25 mouse cellular contexts compared by ENCODE assay signal in the genomic region with DNA sequence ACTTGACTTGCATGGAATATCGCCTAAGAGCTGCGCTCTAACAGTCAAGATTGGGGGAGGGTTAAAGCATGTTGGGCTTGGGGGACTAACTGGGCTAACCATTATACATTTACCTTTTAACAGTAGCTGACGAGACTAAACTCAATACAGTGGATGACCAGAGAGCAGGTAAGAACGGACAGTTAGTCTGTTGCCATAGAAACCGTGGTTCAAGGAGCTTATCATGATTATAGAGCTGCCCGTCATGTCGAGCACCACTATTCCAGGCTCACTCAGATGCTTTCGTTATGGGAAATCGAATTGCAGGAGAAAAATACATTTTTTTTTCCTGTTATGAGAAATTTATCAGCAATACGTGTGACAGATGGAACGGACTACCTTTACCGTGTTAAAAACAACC.
DNase-seq lines count a peak whose midpoint lies in the region; ATAC-seq and TF ChIP-seq lines count a peak whose summit lies in the region.
"Had no signal": no experiment of that assay in that cellular context is flagged by ENCODE, and none has a peak within 500 bp of the region (broad histone marks: within the 10 kb centered on the region; RNA-seq: fewer than 3 reads in every experiment).

No protein-coding gene starts in this region.

- no peaks in the 10 kb centered on the region for H3K9me3 ChIP-seq in hindbrain, embryonic 13.5 days
- no peaks in the 10 kb centered on the region for H3K9me3 ChIP-seq in hindbrain, embryonic 11.5 days (ENCODE audit: control insufficient read depth, low read length)
- H3K9me3 ChIP-seq in forebrain, embryonic 15.5 days: no peaks in the 10 kb centered on the region
- H3K9me3 ChIP-seq in midbrain, embryonic 15.5 days: no peaks in the 10 kb centered on the region
- H3K9me3 ChIP-seq: embryonic facial prominence, embryonic 13.5 days; heart, embryonic 12.5 days; limb, embryonic 12.5 days; midbrain, embryonic 12.5 days had no signal

- no peak overlapping the region for H3K9ac ChIP-seq in hindbrain, embryonic 13.5 days
- H3K9ac ChIP-seq in hindbrain, embryonic 11.5 days (ENCODE audit: low read depth, low read length): no peak overlapping the region
- H3K9ac ChIP-seq in forebrain, embryonic 15.5 days (replicated peaks): no peak overlapping the region
- H3K9ac ChIP-seq in midbrain, embryonic 15.5 days: no peak overlapping the region
- H3K9ac ChIP-seq: embryonic facial prominence, embryonic 13.5 days; heart, embryonic 12.5 days; limb, embryonic 12.5 days; liver, postnatal 0 days; midbrain, embryonic 12.5 days had no signal

- H3K36me3 ChIP-seq in hindbrain, embryonic 13.5 days: 0 out of 2 replicates have a peak, but pooled peaks cover 4% of the 10 kb centered on the region
- H3K36me3 ChIP-seq in hindbrain, embryonic 11.5 days (ENCODE audit: control insufficient read depth, insufficient read depth, low read length): no peaks in the 10 kb centered on the region
- H3K36me3 ChIP-seq in forebrain, embryonic 15.5 days: no peaks in the 10 kb centered on the region
- no peaks in the 10 kb centered on the region; the same call in 1 of the 2 replicates for H3K36me3 ChIP-seq in midbrain, embryonic 15.5 days (replicated peaks)

- no peak for TF ChIP-seq POLR2A in brain, embryonic 14.5 days (IDR thresholded peaks at IDR 0.05; ENCODE audit: borderline replicate concordance, extremely low read depth, insufficient read depth, insufficient read length, poor library complexity, severe bottlenecking)

- ATAC-seq in hindbrain, embryonic 13.5 days (ENCODE audit: low FRiP score): peak; percentile 57; the same call in 1 of the 2 replicates
- ATAC-seq in hindbrain, embryonic 11.5 days (ENCODE audit: low FRiP score): no peak
- no peak for ATAC-seq in forebrain, embryonic 15.5 days (replicated peaks)
- ATAC-seq in midbrain, embryonic 15.5 days (replicated peaks): peak; percentile 82
- ATAC-seq in erythroid progenitor cell, adult 5-6 weeks (replicated peaks; ENCODE audit: low FRiP score, poor library complexity, severe bottlenecking): no peak
- ATAC-seq: activated CD4-positive, CD25-positive, alpha-beta regulatory T cell, adult 4 months; intestine, postnatal 0 days; liver, postnatal 0 days had no signal

- WGBS in hindbrain, embryonic 13.5 days: 70% methylated on average over 12 of the region's 12 CpGs
- 88% methylated on average over 12 of the region's 12 CpGs for WGBS in hindbrain, embryonic 11.5 days
- WGBS in forebrain, embryonic 15.5 days: 77% methylated on average over 12 of the region's 12 CpGs
- WGBS in midbrain, embryonic 15.5 days: 60% methylated on average over 12 of the region's 12 CpGs

- no peak for DNase-seq in hindbrain, embryonic 11.5 days (ENCODE audit: low spot score)
- DNase-seq in brain, embryonic 14.5 days (ENCODE audit: low read depth): peak; percentile 73
- no peak for DNase-seq in right cerebral cortex, postnatal 36 days (ENCODE audit: low spot score in 2 of 2)
- DNase-seq: adrenal gland, adult 8-10 months; cerebellum, adult 18-20 months; cerebellum, postnatal 25 days; embryo, embryonic 11 days; gastrocnemius, postnatal 10 days; heart, postnatal 10 days; kidney, postnatal 25 days; liver, postnatal 0 days; lung, postnatal 10 days; right cerebral cortex, postnatal 25 days had no signal

- H3K27me3 ChIP-seq in hindbrain, embryonic 13.5 days: no peaks in the 10 kb centered on the region
- H3K27me3 ChIP-seq in hindbrain, embryonic 11.5 days (ENCODE audit: control insufficient read depth, insufficient read depth, low read length): no peaks in the 10 kb centered on the region
- no peaks in the 10 kb centered on the region for H3K27me3 ChIP-seq in forebrain, embryonic 15.5 days
- no peaks in the 10 kb centered on the region for H3K27me3 ChIP-seq in midbrain, embryonic 15.5 days (replicated peaks)
- H3K27me3 ChIP-seq: embryonic facial prominence, embryonic 13.5 days; heart, embryonic 12.5 days; limb, embryonic 12.5 days; midbrain, embryonic 12.5 days had no signal

- peaks cover 8% of the 10 kb centered on the region for H3K4me1 ChIP-seq in hindbrain, embryonic 13.5 days (replicated peaks)
- H3K4me1 ChIP-seq in hindbrain, embryonic 11.5 days (replicated peaks; ENCODE audit: control insufficient read depth, insufficient read depth, low read length): no peaks in the 10 kb centered on the region
- peaks cover 12% of the 10 kb centered on the region for H3K4me1 ChIP-seq in forebrain, embryonic 15.5 days
- 0 out of 2 replicates have a peak, but pooled peaks cover 4% of the 10 kb centered on the region for H3K4me1 ChIP-seq in midbrain, embryonic 15.5 days
- H3K4me1 ChIP-seq: heart, embryonic 12.5 days; limb, embryonic 12.5 days had no signal

- H3K4me3 ChIP-seq in hindbrain, embryonic 13.5 days: no peak overlapping the region
- H3K4me3 ChIP-seq in hindbrain, embryonic 11.5 days (ENCODE audit: low read depth, low read length): no peak overlapping the region
- H3K4me3 ChIP-seq in forebrain, embryonic 15.5 days: no peak overlapping the region
- H3K4me3 ChIP-seq in midbrain, embryonic 15.5 days: no peak overlapping the region
- H3K4me3 ChIP-seq: embryonic facial prominence, embryonic 13.5 days; erythroblast, embryonic 14.5 days; heart, embryonic 12.5 days; limb, embryonic 12.5 days; midbrain, embryonic 12.5 days had no signal

- H3K4me2 ChIP-seq in hindbrain, embryonic 13.5 days: no peak overlapping the region
- no peak overlapping the region for H3K4me2 ChIP-seq in hindbrain, embryonic 11.5 days (replicated peaks; ENCODE audit: low read depth, low read length)
- no peak overlapping the region for H3K4me2 ChIP-seq in forebrain, embryonic 15.5 days (replicated peaks)
- H3K4me2 ChIP-seq in midbrain, embryonic 15.5 days: no peak overlapping the region
- H3K4me2 ChIP-seq: embryonic facial prominence, embryonic 13.5 days; heart, embryonic 12.5 days; limb, embryonic 12.5 days; liver, embryonic 11.5 days; midbrain, embryonic 12.5 days had no signal

- TF ChIP-seq CTCF in brain, embryonic 14.5 days (IDR thresholded peaks at IDR 0.05; ENCODE audit: borderline replicate concordance, extremely low read depth, insufficient read depth, insufficient read length): no peak

- H3K27ac ChIP-seq in hindbrain, embryonic 13.5 days: peak overlapping the region; percentile 63
- H3K27ac ChIP-seq in hindbrain, embryonic 11.5 days (ENCODE audit: low read depth, low read length): no peak overlapping the region
- H3K27ac ChIP-seq in forebrain, embryonic 15.5 days (replicated peaks): peak overlapping the region; percentile 47; the same call in 1 of the 2 replicates
- peak overlapping the region; percentile 51; the same call in 1 of the 2 replicates for H3K27ac ChIP-seq in midbrain, embryonic 15.5 days
- H3K27ac ChIP-seq: embryonic facial prominence, embryonic 13.5 days; limb, embryonic 12.5 days had no signal

Comparison
In these comparisons a context has a peak if more than half of its experiments do, and no peak if none do; other contexts are left out.
1. ATAC-seq: peak in hindbrain, embryonic 13.5 days (single experiment) and midbrain, embryonic 15.5 days (single experiment); none in hindbrain, embryonic 11.5 days (single experiment), forebrain, embryonic 15.5 days (single experiment) and erythroid progenitor cell, adult 5-6 weeks (single experiment).